Mouse (Mus musculus): Measurements from ENCODE around the gene Itgb6. TPM values are rescaled to one million over a fixed set of nuclear protein-coding genes. Genes with fewer than 3 reads are reported as not detected.

Gene Itgb6
- total RNA-seq, 1 experiment from 2014 or later: not detected

GRCm38 (mm10) chr2:60672973-60673954 lies 49.2 kb downstream of the Itgb6 start:
- no peak for DNase-seq

DNA sequence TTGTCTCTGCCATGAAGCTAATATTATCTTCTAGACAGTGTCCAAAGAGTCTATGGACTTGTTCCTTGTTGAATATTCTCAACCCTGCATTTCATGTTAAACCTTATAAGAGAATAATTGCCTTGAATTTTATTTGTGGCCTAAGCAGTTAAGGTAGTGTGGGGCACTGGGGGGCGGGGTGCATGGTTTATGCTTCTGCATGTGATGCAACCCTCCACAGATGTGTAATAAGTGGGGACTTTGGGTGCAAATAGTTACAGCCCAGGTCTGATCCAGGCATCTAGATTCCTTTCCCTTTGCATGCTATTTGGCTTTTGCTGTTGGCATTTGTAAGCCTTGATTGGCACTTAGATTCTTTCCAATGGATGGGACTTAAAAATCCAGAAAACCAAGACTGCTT lies 51.2 kb downstream of the Itgb6 start:
- no peak for DNase-seq

DNA sequence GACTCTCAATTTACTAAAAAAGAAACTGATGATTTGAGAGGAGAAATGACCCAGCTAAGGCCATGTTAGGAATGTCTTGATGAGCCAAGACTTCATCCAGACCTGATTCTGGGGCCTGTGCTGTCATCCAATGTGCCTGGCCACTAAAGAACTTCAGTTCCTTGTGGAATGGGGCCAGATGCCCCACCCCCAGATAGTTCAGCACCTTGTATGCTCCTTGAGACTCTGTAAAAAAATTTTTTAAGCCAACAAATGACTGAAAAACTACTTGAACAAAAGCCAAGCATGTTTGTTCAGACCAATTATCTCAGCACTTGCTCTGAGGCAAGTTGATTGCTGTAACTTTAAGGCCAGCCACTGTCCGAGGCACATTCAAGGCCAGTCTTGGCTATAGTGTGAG lies 59.4 kb downstream of the Itgb6 start:
- DNase-seq: no peak

GRCm38 (mm10) chr2:60659993-60660392 lies 62.5 kb downstream of the Itgb6 start:
- no peak for DNase-seq

- no peak for DNase-seq
Measured at GRCm38 (mm10) chr2:60658992-60659391, 63.5 kb downstream of the Itgb6 start.

GRCm38 (mm10) chr2:60654828-60655227 lies 67.6 kb downstream of the Itgb6 start:
- no peak for DNase-seq

DNA sequence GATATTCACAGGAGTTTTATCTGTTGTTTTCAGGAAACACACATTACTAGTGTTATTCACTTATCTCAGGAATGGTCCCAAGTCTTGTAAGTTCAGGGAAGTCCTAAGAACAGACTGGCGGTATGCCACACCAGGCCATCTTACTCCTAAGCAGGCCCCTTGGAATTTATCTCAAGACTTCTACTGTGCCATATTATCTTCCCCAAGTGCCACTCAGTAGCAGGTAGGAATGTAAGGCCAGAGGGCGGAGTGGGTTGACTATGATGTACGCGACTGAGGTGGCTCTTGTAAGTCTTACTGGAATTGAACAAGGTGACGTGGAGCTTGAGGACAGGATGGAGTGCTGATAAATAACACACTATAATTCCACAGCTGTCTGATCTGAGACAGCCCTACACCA lies 72.3 kb downstream of the Itgb6 start:
- DNase-seq: no peak

GRCm38 (mm10) chr2:60647650-60648049 lies 74.8 kb downstream of the Itgb6 start:
- DNase-seq: no peak

GRCm38 (mm10) chr2:60646583-60646982 lies 75.9 kb downstream of the Itgb6 start:
- DNase-seq: no peak

DNA sequence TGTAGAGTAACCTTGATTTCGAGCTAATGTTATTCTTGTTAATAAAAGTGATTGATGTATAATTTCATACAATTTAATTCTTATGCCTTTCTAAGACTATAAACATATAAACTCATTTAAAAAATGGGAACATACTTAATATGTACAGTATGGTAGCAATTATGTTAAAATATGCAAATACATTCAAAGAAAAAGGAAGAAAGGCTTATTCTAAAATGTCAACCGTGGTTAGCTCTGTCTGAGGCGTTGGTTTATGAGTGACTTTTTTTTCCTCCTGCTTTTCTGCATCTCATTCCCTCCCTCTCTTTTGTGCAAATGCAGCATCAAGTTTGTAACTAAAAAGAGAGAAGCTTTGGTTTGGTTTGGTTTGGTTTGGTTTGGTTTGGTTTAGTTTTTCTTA lies 79.0 kb downstream of the Itgb6 start:
- DNase-seq: no peak

- DNase-seq: no peak
Measured at GRCm38 (mm10) chr2:60642606-60643005, 79.8 kb downstream of the Itgb6 start.

GRCm38 (mm10) chr2:60640342-60640672 lies 82.1 kb downstream of the Itgb6 start:
- DNase-seq: no peak

- no peak for DNase-seq
Measured at GRCm38 (mm10) chr2:60639617-60640341, 82.7 kb downstream of the Itgb6 start.

- no peak for DNase-seq
Measured at GRCm38 (mm10) chr2:60636910-60637761, 85.3 kb downstream of the Itgb6 start.

DNA sequence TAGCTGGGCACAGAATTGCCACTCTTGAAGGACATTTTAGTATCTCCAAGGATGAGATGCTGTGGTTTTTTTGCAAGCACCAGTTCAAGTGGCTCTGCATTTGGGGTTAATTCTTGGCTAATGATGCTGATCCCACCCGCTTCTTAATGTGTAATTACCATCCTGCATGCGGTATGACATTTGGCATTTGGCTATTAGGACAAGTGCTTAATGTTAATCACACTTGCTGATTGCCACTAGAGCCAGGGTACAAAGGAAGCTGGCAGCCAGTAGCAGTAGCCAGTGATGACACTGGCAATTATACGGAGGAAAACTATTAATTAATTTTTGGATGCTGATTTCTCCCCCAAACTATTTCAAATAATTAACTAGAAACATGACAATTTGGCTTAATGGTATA lies 86.0 kb downstream of the Itgb6 start:
- no peak for DNase-seq

- DNase-seq: no peak
Measured at GRCm38 (mm10) chr2:60636038-60636437, 86.4 kb downstream of the Itgb6 start.

DNA sequence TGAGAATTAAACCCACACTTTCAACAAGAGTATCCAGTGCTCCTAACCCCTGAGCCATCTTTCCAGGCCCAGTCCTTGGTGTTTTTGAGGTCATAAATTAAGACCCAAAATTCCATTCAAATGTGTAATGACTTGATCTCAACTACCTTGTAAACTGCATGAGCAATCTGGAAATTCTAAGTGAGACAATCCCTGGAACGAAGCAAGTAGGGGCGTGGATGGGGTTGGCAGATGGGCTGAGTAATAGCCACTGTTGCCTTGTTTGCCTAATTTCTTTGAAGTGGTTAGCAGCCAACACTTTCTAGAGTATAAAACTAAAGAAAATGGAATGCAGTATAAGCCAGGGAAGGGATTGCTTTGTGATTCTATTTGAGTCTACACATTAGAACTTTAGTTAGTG lies 89.7 kb downstream of the Itgb6 start:
- no peak for DNase-seq

- no peak for DNase-seq
Measured at GRCm38 (mm10) chr2:60630304-60630703, 92.1 kb downstream of the Itgb6 start.

DNA sequence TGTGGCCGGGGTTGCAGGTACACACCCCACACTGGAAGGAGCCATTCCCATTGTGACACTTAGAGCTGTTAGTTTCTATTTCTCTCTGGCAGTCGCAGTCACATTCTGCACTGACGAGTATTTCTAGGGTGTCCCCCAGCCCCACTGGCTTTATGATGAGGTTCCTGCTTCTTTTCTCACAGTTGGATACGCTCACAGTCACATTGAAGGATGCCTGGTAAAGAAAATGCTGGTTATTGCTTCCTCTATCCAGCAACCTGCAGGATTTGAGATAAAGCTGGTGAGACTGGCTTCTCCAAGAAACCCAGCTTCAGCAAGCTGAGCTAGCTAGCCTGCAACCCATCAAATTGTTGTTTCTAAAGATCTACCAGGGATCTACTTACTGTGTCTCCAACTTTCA lies 94.5 kb downstream of the Itgb6 start:
- DNase-seq: no peak

DNA sequence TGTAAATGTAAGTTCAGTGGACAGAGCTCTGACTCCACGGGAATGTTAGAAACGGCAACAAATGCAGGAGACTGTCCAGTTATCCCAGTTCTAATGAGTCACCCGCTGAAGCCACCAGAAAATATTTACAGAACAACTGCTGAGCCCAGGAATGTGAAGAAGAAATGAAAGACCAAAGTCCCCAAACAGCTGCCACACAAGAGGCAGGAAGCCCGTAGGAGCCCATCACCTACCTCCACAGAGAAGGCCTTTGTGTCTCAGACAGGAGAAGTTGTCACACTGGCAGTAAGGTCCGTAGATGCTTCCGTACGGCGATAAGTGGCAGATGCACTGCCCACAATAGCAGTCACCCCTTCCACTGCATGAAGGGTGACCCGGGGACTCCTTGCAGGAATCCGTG lies 94.9 kb downstream of the Itgb6 start:
- no peak for DNase-seq

- DNase-seq: no peak
Measured at GRCm38 (mm10) chr2:60625766-60626165, 96.7 kb downstream of the Itgb6 start.

GRCm38 (mm10) chr2:60622161-60622560 lies 100.3 kb downstream of the Itgb6 start:
- DNase-seq: no peak

- no peak for DNase-seq
Measured at GRCm38 (mm10) chr2:60614758-60615157, 107.7 kb downstream of the Itgb6 start.
